Mouse (Mus musculus) heart, embryonic 16.5 days (tissue): Measurements from ENCODE around the gene Epb41l3. TPM values are rescaled to one million over a fixed set of nuclear protein-coding genes. Genes with fewer than 3 reads are reported as not detected.

Source experiments
- ATAC-seq: fragments of 200-750 bp; cut with Nextera tagmentation; replicated peaks from 2 replicates; pipeline ENCODE4 v1.8.0; 2017; ENCODE audit warnings: moderate number of reproducible peaks; ENCODE audit not compliant: insufficient read depth, low FRiP score; ENCODE audit errors: extremely low read depth
- H3K27ac ChIP-seq: fragments of 300-500 bp; sonication (generic); 2 replicates; pipeline ENCODE4 v1.5.1; 2014; ENCODE audit warnings: mild to moderate bottlenecking, low read length, control low read depth, moderate library complexity
- H3K27me3 ChIP-seq: fragments of 300-500 bp; sonication (generic); 2 replicates; pipeline ENCODE4 v1.6.1; 2014; ENCODE audit warnings: low read length, mixed read lengths; ENCODE audit not compliant: control insufficient read depth, insufficient read depth
- H3K36me3 ChIP-seq: fragments of 300-500 bp; sonication (generic); 2 replicates; pipeline ENCODE4 v1.6.1; 2014; ENCODE audit not compliant: control insufficient read depth, insufficient read depth
- H3K4me1 ChIP-seq: fragments of 300-500 bp; sonication (generic); 2 replicates; pipeline ENCODE4 v1.6.1; 2014; ENCODE audit warnings: low read length, mixed read lengths; ENCODE audit not compliant: control insufficient read depth, insufficient read depth
- H3K4me2 ChIP-seq: fragments of 300-500 bp; sonication (generic); 2 replicates; pipeline ENCODE4 v1.6.1; 2014; ENCODE audit warnings: low read depth, mild to moderate bottlenecking, control low read depth, low read length
- H3K4me3 ChIP-seq: fragments of 300-500 bp; sonication (generic); 2 replicates; pipeline ENCODE4 v1.5.1; 2014; ENCODE audit warnings: mild to moderate bottlenecking, control low read depth, low read length
- H3K9ac ChIP-seq: fragments of 300-500 bp; sonication (generic); 2 replicates; pipeline ENCODE4 v1.6.1; 2014; ENCODE audit warnings: low read length, control low read depth
- H3K9me3 ChIP-seq: fragments of 300-500 bp; sonication (generic); replicated peaks from 2 replicates; pipeline ENCODE4 v1.6.1; 2016; ENCODE audit warnings: low read length; ENCODE audit not compliant: control insufficient read depth
- WGBS: fragments of 180-500 bp; shearing (Covaris S2); extraction: QIAGEN DNeasy Blood & Tissue Kit; methylation state at CpG from one replicate; pipeline ENCODE4 v1.1.7; 2014; 5-methylcytosine and 5-hydroxymethylcytosine counted together
- polyA plus RNA-seq: library from polyadenylated mRNA; unstranded; fragments of >200 nt; fragmentation: Nextera tagmentation; extraction: Ambion mirVana; gene quantifications from 2 replicates; pipeline ENCODE4 v1.2.1, GENCODE M21; 2015

Epb41l3 gene
- polyA plus RNA-seq, 1 experiment from 2014 or later, result 94.6 TPM

GRCm38 (mm10) chr17:69265171-69265570 lies 189.7 kb downstream of the Epb41l3 start:
- no peaks in the 10 kb centered on the region for H3K9me3 ChIP-seq
- H3K4me2 ChIP-seq, result no peak overlapping the region
- H3K27me3 ChIP-seq, result no peaks in the 10 kb centered on the region
- ATAC-seq, result no peak
- WGBS, result 30% methylated on average over 4 of the region's 4 CpGs
- H3K27ac ChIP-seq, result no peak overlapping the region
- peaks cover 3% of the 10 kb centered on the region; the same call in 1 of the 2 replicates for H3K36me3 ChIP-seq
- peaks cover 24% of the 10 kb centered on the region for H3K4me1 ChIP-seq
- no peak overlapping the region for H3K9ac ChIP-seq
- no peak overlapping the region for H3K4me3 ChIP-seq

GRCm38 (mm10) chr17:69265759-69266463 lies 190.4 kb downstream of the Epb41l3 start:
- no peak overlapping the region for H3K4me3 ChIP-seq
- H3K27me3 ChIP-seq, result no peaks in the 10 kb centered on the region
- H3K4me2 ChIP-seq, result no peak overlapping the region
- H3K4me1 ChIP-seq, result peaks cover 24% of the 10 kb centered on the region
- ATAC-seq, result no peak
- no peak overlapping the region for H3K9ac ChIP-seq
- H3K27ac ChIP-seq, result no peak overlapping the region; the same call in 1 of the 2 replicates
- peaks cover 6% of the 10 kb centered on the region; the same call in 1 of the 2 replicates for H3K36me3 ChIP-seq
- WGBS, result 50% methylated on average over 17 of the region's 17 CpGs
- no peaks in the 10 kb centered on the region for H3K9me3 ChIP-seq

GRCm38 (mm10) chr17:69266936-69267335 lies 191.5 kb downstream of the Epb41l3 start:
- no peaks in the 10 kb centered on the region for H3K9me3 ChIP-seq
- peaks cover 6% of the 10 kb centered on the region; the same call in 1 of the 2 replicates for H3K36me3 ChIP-seq
- WGBS, result 36% methylated on average over 5 of the region's 5 CpGs
- H3K4me1 ChIP-seq, result peaks cover 24% of the 10 kb centered on the region
- ATAC-seq, result peak; percentile 46; the same call in 1 of the 2 replicates
- H3K4me2 ChIP-seq, result peak overlapping the region; percentile 16; the same call in 1 of the 2 replicates
- no peak overlapping the region for H3K4me3 ChIP-seq
- H3K27me3 ChIP-seq, result no peaks in the 10 kb centered on the region
- H3K27ac ChIP-seq, result peak overlapping the region; percentile 73
- no peak overlapping the region for H3K9ac ChIP-seq

- Histone ChIP-seq H3K9ac (no peak overlapping the region), H3K4me2 (peak overlapping the region; percentile 16; the same call in 1 of the 2 replicates), H3K4me3 (no peak overlapping the region), H3K27ac (peak overlapping the region; percentile 73), H3K27me3 (no peaks in the 10 kb centered on the region), H3K9me3 (no peaks in the 10 kb centered on the region), H3K4me1 (peaks cover 24% of the 10 kb centered on the region), H3K36me3 (peaks cover 9% of the 10 kb centered on the region; the same call in 1 of the 2 replicates)
- 33% methylated on average over 6 of the region's 6 CpGs for WGBS
- peak; percentile 82 for ATAC-seq
These were observed 192.0 kb downstream of the Epb41l3 start for GRCm38 (mm10) chr17:69267526-69267925.

GRCm38 (mm10) chr17:69277362-69277761 lies 201.9 kb downstream of the Epb41l3 start:
- WGBS, result 52% methylated on average over 5 of the region's 5 CpGs
- H3K9ac ChIP-seq, result no peak overlapping the region
- H3K9me3 ChIP-seq, result no peaks in the 10 kb centered on the region
- H3K4me2 ChIP-seq, result no peak overlapping the region
- H3K4me1 ChIP-seq, result 0 out of 2 replicates have a peak, but pooled peaks cover 4% of the 10 kb centered on the region
- peaks cover 10% of the 10 kb centered on the region; the same call in 1 of the 2 replicates for H3K36me3 ChIP-seq
- H3K27me3 ChIP-seq, result no peaks in the 10 kb centered on the region
- ATAC-seq, result no peak
- no peak overlapping the region for H3K4me3 ChIP-seq
- no peak overlapping the region for H3K27ac ChIP-seq

- Histone ChIP-seq H3K9me3 (no peaks in the 10 kb centered on the region), H3K9ac (no peak overlapping the region), H3K4me3 (no peak overlapping the region), H3K4me1 (no peaks in the 10 kb centered on the region), H3K4me2 (no peak overlapping the region), H3K36me3 (peaks cover 67% of the 10 kb centered on the region), H3K27ac (no peak overlapping the region), H3K27me3 (no peaks in the 10 kb centered on the region)
- 89% methylated on average over 13 of the region's 13 CpGs for WGBS
- no peak for ATAC-seq
These were observed 209.0 kb downstream of the Epb41l3 start for GRCm38 (mm10) chr17:69284511-69284910.

GRCm38 (mm10) chr17:69288130-69288529 lies 212.6 kb downstream of the Epb41l3 start:
- WGBS, result 83% methylated on average over 12 of the region's 12 CpGs
- Histone ChIP-seq H3K4me2 (no peak overlapping the region), H3K36me3 (peaks cover 59% of the 10 kb centered on the region), H3K9me3 (no peaks in the 10 kb centered on the region), H3K4me3 (no peak overlapping the region), H3K9ac (no peak overlapping the region), H3K27ac (no peak overlapping the region), H3K27me3 (no peaks in the 10 kb centered on the region), H3K4me1 (no peaks in the 10 kb centered on the region)
- ATAC-seq, result no peak

- no peak overlapping the region for H3K4me3 ChIP-seq
- ATAC-seq, result no peak
- no peaks in the 10 kb centered on the region for H3K9me3 ChIP-seq
- no peak overlapping the region for H3K9ac ChIP-seq
- WGBS, result 88% methylated on average over 3 of the region's 3 CpGs
- H3K4me1 ChIP-seq, result no peaks in the 10 kb centered on the region
- no peak overlapping the region for H3K4me2 ChIP-seq
- H3K27ac ChIP-seq, result no peak overlapping the region
- H3K27me3 ChIP-seq, result no peaks in the 10 kb centered on the region
- peaks cover 41% of the 10 kb centered on the region for H3K36me3 ChIP-seq
These were observed 214.8 kb downstream of the Epb41l3 start for GRCm38 (mm10) chr17:69290272-69290671.

- H3K4me1 ChIP-seq, result no peaks in the 10 kb centered on the region
- no peaks in the 10 kb centered on the region for H3K27me3 ChIP-seq
- WGBS, result 66% methylated on average over 4 of the region's 4 CpGs
- no peak overlapping the region for H3K27ac ChIP-seq
- H3K9me3 ChIP-seq, result no peaks in the 10 kb centered on the region
- no peak overlapping the region for H3K9ac ChIP-seq
- H3K4me2 ChIP-seq, result no peak overlapping the region
- no peaks in the 10 kb centered on the region for H3K36me3 ChIP-seq
- ATAC-seq, result no peak
- no peak overlapping the region for H3K4me3 ChIP-seq
These were observed 226.1 kb downstream of the Epb41l3 start for GRCm38 (mm10) chr17:69301552-69301951.
